Comparison of ENCODE assay signal across 8 mouse cellular contexts in genomic region chr1:180194781-180195471, GRCm38 (mm10). TPM values are rescaled to one million over a fixed set of nuclear protein-coding genes. Genes with fewer than 3 reads are reported as not detected.
DNase-seq lines count a peak whose midpoint lies in the region; ATAC-seq and TF ChIP-seq lines count a peak whose summit lies in the region.

No protein-coding gene starts in this region.

- no peak for TF ChIP-seq RAD21 in CH12.LX (IDR thresholded peaks at IDR 0.05; ENCODE audit: low read depth, low read length)

- H3K4me1 ChIP-seq in CH12.LX (ENCODE audit: control insufficient read depth in 1 of 2, insufficient read depth in 2 of 2) = peaks cover 10 to 47% of the 10 kb centered on the region in 2 experiments
- peaks cover 8% of the 10 kb centered on the region; the same call in 1 of the 2 replicates for H3K4me1 ChIP-seq in embryonic facial prominence, embryonic 14.5 days (ENCODE audit: control insufficient read depth, insufficient read depth, low read length)
- peaks cover 51% of the 10 kb centered on the region for H3K4me1 ChIP-seq in heart, embryonic 15.5 days (replicated peaks)
- 0 out of 2 replicates have a peak, but pooled peaks cover 3% of the 10 kb centered on the region for H3K4me1 ChIP-seq in kidney, postnatal 0 days (replicated peaks; ENCODE audit: insufficient read depth, low read length)
- H3K4me1 ChIP-seq in olfactory bulb, adult 2 months (ENCODE audit: control insufficient read depth, insufficient read depth, low read length) = peaks cover 37% of the 10 kb centered on the region

- peak overlapping the region; percentile 80 for H3K27ac ChIP-seq in CH12.LX (ENCODE audit: insufficient read depth, low read depth)
- H3K27ac ChIP-seq in embryonic facial prominence, embryonic 14.5 days (replicated peaks; ENCODE audit: low read depth, low read length) = no peak overlapping the region
- H3K27ac ChIP-seq in heart, embryonic 15.5 days = peak overlapping the region; percentile 85
- H3K27ac ChIP-seq in kidney, postnatal 0 days = peak overlapping the region; percentile 80
- no peak overlapping the region for H3K27ac ChIP-seq in olfactory bulb, adult 2 months (ENCODE audit: insufficient read depth, low read depth, low read length)

- 23% methylated on average over 9 of the region's 9 CpGs for WGBS in embryonic facial prominence, embryonic 14.5 days
- WGBS in heart, embryonic 15.5 days = 15% methylated on average over 9 of the region's 9 CpGs
- 19% methylated on average over 9 of the region's 9 CpGs for WGBS in kidney, postnatal 0 days
- WGBS in olfactory bulb, adult 2 months = 12% methylated on average over 9 of the region's 9 CpGs

- in situ Hi-C loops in CH12.LX (cut with MboI; ENCODE audit: low pct_ligation_motif_present, low pct_unique_long_range_greater_than_20kb, low sequenced_read_pairs) = no loop called here

- H3K9ac ChIP-seq in CH12.LX (ENCODE audit: insufficient read depth, low read depth) = peak overlapping the region; percentile 74
- H3K9ac ChIP-seq in embryonic facial prominence, embryonic 14.5 days (ENCODE audit: low read depth, low read length) = peak overlapping the region; percentile 66
- peak overlapping the region; percentile 56 for H3K9ac ChIP-seq in heart, embryonic 15.5 days
- H3K9ac ChIP-seq in kidney, postnatal 0 days (ENCODE audit: low read depth, low read length) = peak overlapping the region; percentile 71

- peaks cover 54% of the 10 kb centered on the region for H3K79me2 ChIP-seq in CH12.LX (replicated peaks; ENCODE audit: control insufficient read depth, extremely low read depth, insufficient read depth, poor library complexity, severe bottlenecking)

- no peaks in the 10 kb centered on the region for H3K27me3 ChIP-seq in CH12.LX (replicated peaks)
- H3K27me3 ChIP-seq in embryonic facial prominence, embryonic 14.5 days (replicated peaks; ENCODE audit: control insufficient read depth, insufficient read depth, low read length) = no peaks in the 10 kb centered on the region
- no peaks in the 10 kb centered on the region for H3K27me3 ChIP-seq in heart, embryonic 15.5 days
- no peaks in the 10 kb centered on the region for H3K27me3 ChIP-seq in kidney, postnatal 0 days (ENCODE audit: insufficient read depth, low read length)

- H3K4me3 ChIP-seq in CH12.LX (replicated peaks in 1 of 3; ENCODE audit: low read depth in 2 of 3, low read length in 2 of 3, poor library complexity in 1 of 3) = peak overlapping the region; percentile 78 to 93 (median 85)
- H3K4me3 ChIP-seq in embryonic facial prominence, embryonic 14.5 days (ENCODE audit: low read depth, low read length) = peak overlapping the region; percentile 72
- peak overlapping the region; percentile 64 for H3K4me3 ChIP-seq in heart, embryonic 15.5 days
- peak overlapping the region; percentile 61 for H3K4me3 ChIP-seq in kidney, postnatal 0 days (replicated peaks; ENCODE audit: low read depth, low read length)
- peak overlapping the region; percentile 69 for H3K4me3 ChIP-seq in olfactory bulb, adult 2 months (ENCODE audit: insufficient read depth, low read depth, low read length)

- dilution Hi-C loops in CH12.LX (cut with MboI; ENCODE audit: extremely low pct_ligation_motif_present, extremely low pct_unique_long_range_greater_than_20kb, low sequenced_read_pairs) = no loop called here

- H3K9me3 ChIP-seq in CH12.LX (replicated peaks; ENCODE audit: low read length) = no peaks in the 10 kb centered on the region
- no peaks in the 10 kb centered on the region for H3K9me3 ChIP-seq in embryonic facial prominence, embryonic 14.5 days (ENCODE audit: control insufficient read depth, low read length)
- H3K9me3 ChIP-seq in heart, embryonic 15.5 days (replicated peaks) = no peaks in the 10 kb centered on the region
- no peaks in the 10 kb centered on the region for H3K9me3 ChIP-seq in kidney, postnatal 0 days (replicated peaks; ENCODE audit: low read length)

- peak; percentile 53 for ATAC-seq in embryonic facial prominence, embryonic 14.5 days (ENCODE audit: low read depth)
- ATAC-seq in heart, embryonic 15.5 days (replicated peaks; ENCODE audit: insufficient number of reproducible peaks, insufficient read depth, low FRiP score, low read depth) = peak; percentile 74
- ATAC-seq in kidney, postnatal 0 days (replicated peaks; ENCODE audit: low FRiP score, low read depth) = peak; percentile 61

- no peak for TF ChIP-seq CTCF in CH12.LX (conservative IDR thresholded peaks at IDR 0.05 in 1 of 2, IDR thresholded peaks at IDR 0.05 in 1 of 2; ENCODE audit: low read depth in 2 of 2, low read length in 2 of 2)
- no peak for TF ChIP-seq CTCF in kidney, postnatal 0 days (IDR thresholded peaks at IDR 0.05; ENCODE audit: low read depth)
- no peak for TF ChIP-seq CTCF in olfactory bulb, adult 2 months (IDR thresholded peaks at IDR 0.05; ENCODE audit: insufficient read depth, low read depth, low read length)

- H3K4me2 ChIP-seq in CH12.LX (ENCODE audit: insufficient read depth, low read depth, poor library complexity, severe bottlenecking) = peak overlapping the region; percentile 86
- H3K4me2 ChIP-seq in embryonic facial prominence, embryonic 14.5 days (ENCODE audit: low read depth, low read length) = peak overlapping the region; percentile 98
- peak overlapping the region; percentile 82 for H3K4me2 ChIP-seq in heart, embryonic 15.5 days
- H3K4me2 ChIP-seq in kidney, postnatal 0 days (ENCODE audit: low read length) = peak overlapping the region; percentile 96

- no peak for TF ChIP-seq POLR2A in CH12.LX (IDR thresholded peaks at IDR 0.05; ENCODE audit: low read depth, low read length)
- no peak for TF ChIP-seq POLR2A in olfactory bulb, adult 2 months (IDR thresholded peaks at IDR 0.05; ENCODE audit: insufficient read depth, low read depth, low read length)

- peaks cover 7 to 16% of the 10 kb centered on the region in 2 experiments for H3K36me3 ChIP-seq in CH12.LX (replicated peaks in 1 of 2; ENCODE audit: control insufficient read depth in 1 of 2, insufficient read depth in 1 of 2, low read length in 1 of 2)
- no peaks in the 10 kb centered on the region for H3K36me3 ChIP-seq in embryonic facial prominence, embryonic 14.5 days (ENCODE audit: control insufficient read depth, insufficient read depth, low read length)
- H3K36me3 ChIP-seq in heart, embryonic 15.5 days = no peaks in the 10 kb centered on the region
- H3K36me3 ChIP-seq in kidney, postnatal 0 days (ENCODE audit: insufficient read depth, low read length) = no peaks in the 10 kb centered on the region

- peak; percentile 83 for DNase-seq in CH12.LX (ENCODE audit: extremely low read depth)
- DNase-seq in T-cell, adult 2 months (ENCODE audit: low spot score) = peak; percentile 28
- DNase-seq in embryonic facial prominence, embryonic 14.5 days (ENCODE audit: low spot score) = peak; percentile 62
- DNase-seq in kidney, postnatal 0 days (ENCODE audit: low spot score) = peak; percentile 89
- peak; percentile 72 for DNase-seq in lung, postnatal 10 days
- no peak for DNase-seq in frontal cortex, postnatal 25 days (ENCODE audit: low spot score in 2 of 2)

- TF ChIP-seq EP300 in CH12.LX (IDR thresholded peaks at IDR 0.05; ENCODE audit: low read length) = no peak

TF ChIP-seq in CH12.LX, 34 proteins besides CTCF, POLR2A, EP300 and RAD21:
- peak; percentile 49; the same call in 1 of the 2 replicates for TF ChIP-seq MEF2A (IDR thresholded peaks at IDR 0.05; ENCODE audit: borderline replicate concordance, low read depth, low read length)
- TF ChIP-seq BHLHE40 (IDR thresholded peaks at IDR 0.05; ENCODE audit: low read depth, low read length) = 0 out of 2 replicates have a peak, but pooled peaks have one; percentile 18
- no peak for TF ChIP-seq CHD2 (IDR thresholded peaks at IDR 0.05; ENCODE audit: low read length)
- TF ChIP-seq ETS1 (conservative IDR thresholded peaks at IDR 0.05; ENCODE audit: low read depth, low read length) = peak; percentile 51
TF ChIP-seq in CH12.LX: peak in this region for 3.

RNA-seq across cellular contexts. Expression of gene Coq8a, which starts 4.5 kb away (rescaled TPM):
- total RNA-seq in CH12.LX (2012; rRNA removed) (74.0 and 88.1 TPM in 2 replicates), CH12.LX (2014; rRNA removed) (73.4 and 84.6 TPM in 2 replicates)
- 237 and 248 TPM in 2 replicates for polyA plus RNA-seq in CH12.LX (2012; ENCODE audit: insufficient read length, low read depth)
- 15.8 and 24.7 TPM in 2 replicates for polyA plus RNA-seq in embryonic facial prominence, embryonic 14.5 days (2014; fragmentation: Nextera tagmentation; extraction: Ambion mirVana)
- polyA plus RNA-seq in heart, embryonic 15.5 days (2015; fragmentation: Nextera tagmentation; extraction: Ambion mirVana) = 55.3 and 66.7 TPM in 2 replicates
- 31.5 and 33.6 TPM in 2 replicates for polyA plus RNA-seq in kidney, postnatal 0 days (2015; fragmentation: Nextera tagmentation; extraction: Ambion mirVana)
- polyA plus RNA-seq in olfactory bulb, adult 2 months (2012; ENCODE audit: insufficient read depth, insufficient read length, low replicate concordance, missing spikeins) = not detected in 2 replicates

Comparison
In these comparisons a context has a peak if more than half of its experiments do, and no peak if none do; other contexts are left out.
1. DNase-seq: peak in CH12.LX (single experiment), T-cell, adult 2 months (single experiment), embryonic facial prominence, embryonic 14.5 days (single experiment), kidney, postnatal 0 days (single experiment) and lung, postnatal 10 days (single experiment); none in frontal cortex, postnatal 25 days (0 of 2).
2. H3K27ac ChIP-seq: peak in CH12.LX (single experiment), heart, embryonic 15.5 days (single experiment) and kidney, postnatal 0 days (single experiment); none in embryonic facial prominence, embryonic 14.5 days (single experiment) and olfactory bulb, adult 2 months (single experiment).
3. RNA of gene Coq8a, which starts 4.5 kb away (polyA plus RNA-seq): 237 to 248 TPM in CH12.LX, 55.3 to 66.7 TPM in heart, embryonic 15.5 days, 31.5 to 33.6 TPM in kidney, postnatal 0 days and 15.8 to 24.7 TPM in embryonic facial prominence, embryonic 14.5 days; not detected in olfactory bulb, adult 2 months; every median in the first group is over 10 times any median in the second.
4. Peak in every context shown above with its lines, with median percentiles within 50 percentile points of each other: H3K4me2 ChIP-seq, H3K4me3 ChIP-seq, H3K9ac ChIP-seq and ATAC-seq.